Mouse (Mus musculus) naive thymus-derived CD4-positive, alpha-beta T cell, adult 2 months (primary cell): ENCODE data around the gene Arhgef1.
A peak's percentile ranks its signal among the peaks of the same experiment; 100 is the strongest.
"Not testable (repeated sequence)": the region's sequence is repeated elsewhere in the genome, so short reads cannot be mapped to it uniquely, and the experiment has no call there.

ENCODE experiments used
- DNase-seq: peaks from one replicate; pipeline ENCODE4 v3.0.0-alpha.2; 2011; ENCODE audit warnings: low read depth

Gene Arhgef1

DNA sequence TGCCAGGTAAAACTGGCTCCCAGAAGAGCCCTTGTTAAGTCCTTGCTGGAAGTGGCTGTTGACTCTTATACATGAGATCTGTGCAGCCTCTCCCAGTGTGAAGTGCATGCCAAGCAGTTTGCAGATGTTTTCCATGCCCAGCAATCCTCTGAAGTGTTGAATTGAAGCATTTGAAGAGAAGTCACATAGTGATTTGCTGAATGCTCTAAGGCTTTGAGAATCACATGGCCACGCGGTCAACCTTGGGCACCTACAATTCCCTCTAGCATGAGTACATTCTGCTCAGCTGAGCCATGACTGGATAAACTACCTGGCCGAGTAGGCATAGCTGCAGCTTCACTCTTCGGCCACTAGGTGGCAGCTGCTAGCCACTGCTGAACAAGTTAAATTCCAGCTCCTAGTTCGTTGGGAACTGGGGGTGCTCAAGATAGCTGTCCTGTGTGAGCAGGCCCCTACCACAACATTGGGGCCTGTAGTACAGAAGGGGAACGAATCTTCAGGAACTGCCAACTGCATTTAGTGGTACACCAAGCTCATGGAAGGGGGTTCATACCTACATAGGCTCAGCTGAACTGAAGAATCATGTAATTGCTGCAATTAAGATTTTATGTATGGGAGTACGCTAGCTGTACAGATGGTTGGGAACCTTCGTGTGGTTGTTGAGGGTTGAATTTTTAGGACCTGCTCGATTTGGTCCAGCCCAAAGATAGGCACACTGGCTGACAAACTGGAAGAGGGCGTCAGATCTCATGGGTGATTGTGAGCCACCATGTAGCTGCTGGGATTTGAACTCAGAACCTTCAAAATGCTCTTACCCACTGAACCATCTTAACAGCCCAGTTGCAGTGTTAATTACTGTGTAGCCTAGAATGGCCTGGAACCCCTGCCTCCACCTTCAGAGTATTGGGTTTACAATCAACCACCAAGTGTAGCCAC, 12.2 kb upstream of the Arhgef1 start:
- peak; percentile 90 for DNase-seq

DNA sequence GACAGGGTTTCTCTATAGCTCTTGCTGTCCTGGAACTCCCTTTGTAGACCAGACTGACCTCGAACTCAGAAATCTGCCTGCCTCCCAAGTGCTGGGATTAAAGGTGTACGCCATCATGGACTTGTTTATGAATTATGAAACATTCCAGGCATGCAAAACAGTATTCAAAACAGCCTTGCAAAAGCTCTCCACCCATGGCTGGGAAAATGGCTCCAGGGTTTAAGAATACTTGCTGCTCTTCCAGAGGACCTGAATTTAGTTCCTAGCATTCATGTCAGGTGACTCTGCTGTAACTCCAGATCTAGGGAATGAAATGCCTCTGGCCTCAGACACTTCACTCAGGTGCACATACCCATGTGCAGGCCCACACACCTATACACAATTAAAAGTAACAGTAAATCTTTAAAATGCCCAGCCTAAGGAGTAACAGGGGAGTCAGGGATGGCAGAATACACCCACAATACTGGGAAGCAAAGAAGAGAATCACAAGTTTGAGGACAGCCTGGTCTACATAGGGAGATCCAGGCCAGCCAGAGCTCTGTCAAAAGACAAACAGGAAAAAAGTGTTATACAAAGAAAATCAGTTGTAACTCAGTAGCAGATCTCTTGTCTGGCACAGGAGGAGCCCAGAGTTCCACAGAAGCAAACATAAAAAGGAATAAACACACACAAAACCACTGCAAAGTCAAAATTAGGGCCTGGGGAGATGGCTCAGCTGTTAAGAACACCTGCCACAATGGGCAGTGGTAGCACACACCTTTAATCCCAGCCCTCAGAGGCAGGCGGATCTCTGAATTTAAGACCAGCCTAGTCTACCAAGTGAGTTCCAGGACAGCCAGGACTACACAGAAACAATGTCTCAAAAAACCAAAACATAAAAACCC, 11.2 kb upstream of the Arhgef1 start:
- no peak for DNase-seq

DNA sequence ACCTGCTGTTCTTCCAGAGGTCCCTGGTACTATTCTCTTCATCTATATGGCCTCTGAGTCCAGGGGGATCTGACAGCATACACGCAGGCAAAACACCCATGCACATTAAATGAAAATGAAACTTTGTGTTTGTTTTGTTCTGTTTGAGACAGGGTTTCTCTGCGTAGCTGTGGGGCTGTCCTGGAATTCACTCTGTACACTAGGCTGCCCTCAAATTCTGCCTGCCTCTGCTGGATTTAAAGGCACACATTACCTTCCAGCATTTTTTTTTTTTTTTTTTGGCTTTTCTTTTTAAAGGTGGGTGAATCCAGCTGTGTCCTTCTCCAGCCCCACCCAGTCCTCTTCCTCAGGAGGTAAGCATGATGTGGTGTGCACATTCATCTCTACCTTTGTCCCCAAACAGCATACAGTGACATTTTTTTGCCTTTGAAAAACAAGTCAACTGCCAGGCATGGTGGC, 10.6 kb upstream of the Arhgef1 start:
- no peak for DNase-seq

DNA sequence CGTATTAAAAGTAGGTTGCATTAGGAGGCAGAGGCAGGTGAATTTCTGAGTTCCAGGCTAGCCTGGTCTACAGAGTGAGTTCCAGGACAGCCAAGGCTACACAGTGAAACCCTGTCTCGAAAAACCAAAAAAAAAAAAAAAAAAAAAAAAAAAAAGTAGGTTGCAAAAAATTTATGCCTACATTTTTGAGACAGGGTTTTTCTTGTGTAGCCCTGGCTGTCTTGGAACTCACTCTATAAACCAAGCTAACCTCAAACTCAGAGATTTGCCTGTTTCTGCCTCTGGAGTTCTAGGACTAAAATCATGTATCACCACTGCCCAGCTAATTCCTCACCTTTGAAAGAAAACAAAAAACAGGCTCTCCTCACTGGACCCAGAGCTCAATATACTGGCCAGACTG, 7.0 kb upstream of the Arhgef1 start:
- not testable (repeated sequence) for DNase-seq

DNA sequence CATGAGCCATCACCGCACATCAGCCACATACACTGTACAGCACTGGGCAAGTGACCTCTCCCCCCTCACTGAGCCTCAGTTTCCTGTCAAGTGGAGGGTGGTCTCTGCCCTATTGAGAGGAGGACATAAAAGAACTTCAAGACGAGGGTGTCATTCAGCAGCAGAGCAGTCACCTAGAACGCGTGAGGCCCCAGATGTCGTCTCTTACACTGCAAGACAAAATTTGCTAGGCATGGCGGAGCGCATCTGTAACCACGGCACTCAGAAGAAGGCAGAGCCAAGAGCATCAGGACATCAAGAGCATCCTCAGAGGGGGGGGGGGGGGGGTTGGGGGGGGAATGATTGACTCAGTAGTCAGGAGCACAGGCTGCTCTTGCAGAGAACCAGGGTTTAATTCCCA, 6.4 kb upstream of the Arhgef1 start:
- DNase-seq, result no peak

DNA sequence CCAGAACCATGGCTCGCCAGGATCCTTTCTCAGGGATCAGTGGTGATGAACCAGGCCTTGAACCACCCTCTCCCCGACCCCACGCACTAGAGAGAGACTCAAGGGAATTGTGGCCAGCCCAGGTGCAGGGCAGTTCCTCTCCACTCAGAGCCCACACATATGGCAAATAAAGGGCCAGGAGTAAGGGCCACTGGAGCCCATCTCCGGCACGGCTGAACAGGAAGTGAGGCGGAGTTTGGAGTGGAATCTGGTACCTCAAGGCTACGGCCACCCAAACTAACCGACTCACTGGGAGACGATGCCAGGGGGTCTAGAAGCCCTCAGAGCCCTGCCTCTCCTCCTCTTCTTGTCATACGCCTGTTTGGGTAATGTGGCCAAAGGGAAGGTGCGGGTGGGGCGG, 5.5 kb upstream of the Arhgef1 start, which contains the start of gene Cd79a:
Gene Cd79a, plus strand, starts transcription at position 158 of the 400 bp plus-strand sequence.
- peak; percentile 16 for DNase-seq

DNA sequence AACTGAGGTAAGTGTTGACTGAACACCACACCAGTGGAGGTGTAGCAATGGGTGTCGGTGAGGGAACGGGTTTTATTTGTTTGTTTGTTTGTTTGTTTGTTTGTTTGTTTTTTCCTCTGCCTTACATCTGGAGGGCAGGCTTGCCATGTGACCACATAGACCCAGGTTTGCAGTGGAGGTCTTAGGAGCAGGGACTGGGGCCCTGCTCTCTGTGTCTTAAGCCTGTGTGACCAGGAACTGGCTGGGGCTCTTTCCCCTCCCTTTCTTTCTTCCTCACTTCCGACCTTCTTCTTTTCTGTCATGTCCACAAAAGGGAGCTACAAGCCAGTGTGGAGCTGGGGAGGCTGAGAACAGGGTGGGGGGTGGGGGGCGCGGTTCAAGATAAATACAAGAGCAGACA, 4.8 kb upstream of the Arhgef1 start:
- DNase-seq, result no peak

DNA sequence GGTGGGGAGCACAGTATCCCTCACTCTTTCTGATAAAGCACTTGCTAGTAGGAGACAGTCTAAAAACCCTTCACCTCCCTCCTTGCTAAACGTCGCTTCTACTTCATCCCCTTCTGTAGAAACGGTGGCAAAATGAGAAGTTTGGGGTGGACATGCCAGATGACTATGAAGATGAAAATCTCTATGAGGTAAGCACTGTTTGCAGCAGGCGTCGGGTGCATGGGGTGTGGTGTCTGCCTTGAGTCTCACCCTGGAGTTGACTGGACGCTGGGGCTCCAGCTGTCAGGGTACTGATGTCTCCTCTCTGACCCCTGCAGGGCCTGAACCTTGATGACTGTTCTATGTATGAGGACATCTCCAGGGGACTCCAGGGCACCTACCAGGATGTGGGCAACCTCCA, 1.6 kb upstream of the Arhgef1 start:
- DNase-seq, result no peak

DNA sequence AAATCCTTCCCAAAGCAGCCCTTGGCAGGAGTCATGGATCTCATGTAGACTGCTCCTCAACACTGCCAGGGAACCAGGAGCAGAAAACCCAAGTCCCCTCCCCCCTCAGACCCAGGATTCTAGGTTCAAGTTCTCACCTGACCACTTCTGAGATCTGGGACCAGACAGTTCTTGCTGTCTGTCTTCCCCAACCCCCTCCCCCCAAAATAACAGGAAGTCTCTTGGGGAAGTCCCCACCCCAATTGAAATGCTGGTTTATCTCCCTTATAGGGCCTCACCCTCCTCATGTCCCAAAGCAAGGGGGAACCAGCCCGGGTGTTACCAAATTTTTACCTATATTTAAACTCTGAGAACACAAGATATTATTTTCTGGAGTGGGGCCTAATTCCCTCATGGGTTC, 870 bp upstream of the Arhgef1 start:
- peak; percentile 79 for DNase-seq

DNA sequence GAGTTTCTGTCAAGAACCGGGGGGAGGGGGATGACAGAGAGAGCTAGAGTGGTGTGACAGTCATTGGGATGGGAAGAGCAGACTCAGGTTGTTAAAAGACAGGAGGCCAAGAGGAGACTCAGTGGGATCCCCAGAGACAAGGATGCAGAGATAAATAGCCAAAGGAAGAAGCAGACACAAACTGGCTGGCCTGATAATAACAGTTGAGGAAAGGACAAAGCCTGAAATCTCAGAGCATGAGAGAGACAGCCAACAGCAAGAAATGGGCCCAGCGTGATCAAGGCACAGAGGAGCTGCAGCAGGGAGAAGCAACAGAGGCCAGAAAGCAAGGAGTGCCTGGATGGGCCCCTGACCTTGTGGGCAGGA, 465 bp upstream of the Arhgef1 start:
- no peak for DNase-seq

DNA sequence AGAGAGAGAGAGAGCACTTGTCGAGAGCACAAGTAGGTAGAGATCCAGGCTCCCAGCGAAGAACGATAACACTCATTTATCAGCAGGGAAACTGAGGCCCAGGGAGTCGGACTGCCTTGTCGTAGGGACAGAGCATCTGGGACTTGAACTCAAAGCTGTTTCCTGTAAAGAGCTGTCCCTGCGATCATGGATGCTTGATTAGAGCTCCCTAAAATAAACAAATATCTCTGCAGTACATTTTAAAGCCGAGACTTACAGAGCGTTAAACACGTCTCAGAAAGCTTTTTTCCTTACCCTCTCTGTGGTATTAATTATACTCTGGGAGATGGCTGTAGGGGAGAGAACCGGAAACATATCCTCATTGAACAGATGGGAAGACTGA, 723 bp downstream of the Arhgef1 start:
- no peak for DNase-seq

DNA sequence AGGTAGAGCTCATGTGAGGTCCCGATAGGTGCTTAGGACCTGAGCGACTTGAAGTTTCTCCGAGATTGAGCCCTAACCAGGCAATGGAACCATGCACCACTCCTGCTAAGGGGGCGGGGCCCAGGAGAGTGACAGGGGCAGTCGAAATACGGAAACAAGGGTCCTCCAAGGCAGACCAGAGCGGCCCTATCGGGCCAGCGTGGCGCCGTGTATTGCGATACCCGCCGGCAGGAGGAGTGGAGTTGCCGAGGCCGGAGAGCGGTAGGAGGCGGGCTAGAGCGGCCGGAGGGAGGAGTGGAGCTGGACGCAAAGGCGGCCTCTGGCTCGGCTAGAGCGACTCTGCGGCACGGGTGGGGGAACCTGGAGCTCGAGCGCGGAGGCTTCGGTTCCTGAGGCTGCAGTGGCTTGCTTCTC, 1.4 kb downstream of the Arhgef1 start:
- DNase-seq, result peak; percentile 96

DNA sequence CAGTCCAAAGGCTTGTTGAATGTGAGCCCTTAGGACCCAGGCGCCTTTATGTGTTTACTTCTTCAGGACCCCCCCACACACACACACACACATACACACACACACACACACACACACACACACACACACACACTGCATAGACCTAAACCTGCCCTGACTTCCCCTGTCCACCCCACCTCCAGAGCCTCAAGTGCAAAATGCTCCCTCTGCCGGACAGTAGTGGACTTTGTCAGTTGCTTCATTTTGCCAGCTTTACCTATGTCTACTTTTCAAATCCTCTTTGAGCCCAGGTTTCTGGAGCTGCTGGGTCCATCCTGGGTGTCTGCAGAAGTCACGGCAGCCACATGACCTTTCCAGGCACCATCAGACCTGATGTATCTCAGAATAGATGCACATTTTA, 2.2 kb downstream of the Arhgef1 start:
- peak; percentile 77 for DNase-seq

DNA sequence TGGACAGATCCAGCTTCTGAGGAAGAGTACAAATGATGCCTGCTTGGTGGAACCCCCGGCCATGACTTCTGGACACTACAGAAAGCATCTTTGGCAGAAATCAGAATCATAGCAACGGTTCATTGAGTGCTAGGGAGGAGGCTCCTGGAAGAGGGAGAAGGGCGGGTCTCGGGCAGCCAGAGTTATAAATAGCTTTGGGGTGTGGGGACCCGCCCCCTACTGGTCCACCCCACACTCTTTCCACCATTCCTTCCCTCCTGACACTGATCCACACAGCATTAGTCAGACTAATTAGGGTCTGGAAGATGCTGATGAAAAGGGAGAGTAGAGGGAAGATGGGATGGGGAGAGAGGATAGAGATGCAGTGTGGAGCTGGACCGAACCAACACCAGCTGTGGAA, 3.8 kb downstream of the Arhgef1 start:
- no peak for DNase-seq

DNA sequence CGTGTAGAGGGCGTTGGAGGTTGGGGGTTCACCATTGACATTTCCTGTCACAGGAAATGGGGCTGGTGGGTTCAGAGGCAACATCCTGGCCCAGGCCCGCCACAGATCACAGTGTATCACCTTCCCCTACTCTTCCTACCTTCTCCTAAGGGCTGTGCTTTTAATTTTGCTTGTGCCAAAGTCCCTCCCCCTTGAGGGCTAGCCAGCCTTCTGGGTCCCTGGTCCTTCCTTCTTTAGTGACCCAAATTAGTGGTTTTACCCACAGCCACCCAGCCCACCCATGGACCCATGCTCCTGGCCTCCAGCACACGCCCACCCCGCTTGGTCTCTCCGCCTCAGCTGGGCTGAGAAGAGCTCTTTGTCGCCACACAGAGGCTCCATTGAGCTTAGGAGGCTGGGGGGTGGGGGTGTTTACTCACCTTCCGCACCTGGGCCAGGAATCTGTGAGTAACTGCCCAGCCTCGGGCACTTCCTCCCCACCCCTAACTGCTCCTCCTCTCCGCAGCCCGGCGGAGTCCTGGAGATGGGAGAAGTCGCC, 4.6 kb downstream of the Arhgef1 start:
- DNase-seq, result peak; percentile 88

DNA sequence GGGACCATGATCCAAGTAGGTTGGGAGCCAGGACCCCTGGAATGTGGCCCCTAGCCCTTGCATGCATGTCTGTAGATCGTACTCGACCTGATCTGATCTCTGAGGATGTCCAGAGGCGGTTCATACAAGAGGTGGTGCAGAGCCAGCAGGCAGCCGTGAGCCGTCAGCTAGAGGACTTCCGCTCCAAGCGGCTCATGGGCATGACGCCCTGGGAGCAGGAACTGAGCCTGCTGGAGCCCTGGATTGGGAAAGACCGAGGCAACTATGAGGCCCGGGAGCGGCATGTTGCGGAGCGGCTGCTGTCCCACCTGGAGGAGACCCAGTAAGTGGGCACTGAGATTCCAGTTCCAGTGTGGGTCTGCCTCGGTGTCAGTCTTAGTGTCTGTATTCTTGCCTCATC, 9.8 kb downstream of the Arhgef1 start:
- DNase-seq, result no peak

DNA sequence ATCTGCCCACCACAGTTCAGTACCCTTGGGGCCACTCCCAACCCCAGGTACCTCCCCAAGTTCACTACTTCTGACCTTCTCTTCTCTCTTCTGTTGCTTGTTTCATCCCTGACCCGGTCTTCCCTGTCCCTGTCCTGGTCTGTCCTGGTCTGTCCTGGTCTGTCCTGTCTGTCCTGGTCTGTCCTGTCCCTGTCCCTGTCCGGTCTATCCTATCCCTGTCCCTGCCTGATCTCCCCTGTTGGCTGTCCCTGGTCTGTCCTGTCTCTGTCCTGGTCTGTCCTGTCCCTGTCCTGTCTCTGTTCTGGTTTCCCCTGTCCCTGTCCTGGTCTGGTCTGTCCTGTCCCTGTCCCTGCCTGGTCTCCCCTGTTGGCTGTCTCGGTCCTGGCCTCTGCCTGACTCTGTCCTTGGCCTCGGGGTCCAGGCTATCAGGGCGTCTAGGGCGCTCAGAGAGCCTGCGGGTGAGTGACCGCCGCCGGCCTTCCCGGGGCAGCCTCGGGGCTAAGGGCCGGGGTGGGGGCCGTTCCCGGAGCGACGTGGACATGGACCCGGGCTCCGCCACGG, 16.1 kb downstream of the Arhgef1 start:
- DNase-seq, result no peak

DNA sequence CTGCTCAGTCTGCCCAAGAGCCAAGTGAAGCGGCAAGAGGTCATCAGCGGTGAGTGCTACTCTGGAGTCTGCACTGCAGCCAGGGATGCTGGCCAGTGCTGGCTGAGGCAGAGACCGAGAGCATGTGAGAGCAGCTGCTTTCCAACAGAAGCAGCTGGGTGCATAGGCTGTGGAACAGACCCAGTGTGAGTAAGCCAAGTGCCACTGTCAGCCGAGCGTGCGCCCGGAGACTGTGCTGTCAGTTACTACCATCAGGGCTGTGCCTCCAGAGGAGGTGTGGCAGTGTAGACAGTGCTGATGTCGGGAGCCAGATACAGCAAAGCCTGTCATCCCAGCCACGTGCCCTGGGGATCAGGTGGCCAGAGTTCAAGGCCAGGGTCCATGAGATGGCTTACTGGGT, 17.0 kb downstream of the Arhgef1 start:
- DNase-seq, result peak; percentile 25

DNA sequence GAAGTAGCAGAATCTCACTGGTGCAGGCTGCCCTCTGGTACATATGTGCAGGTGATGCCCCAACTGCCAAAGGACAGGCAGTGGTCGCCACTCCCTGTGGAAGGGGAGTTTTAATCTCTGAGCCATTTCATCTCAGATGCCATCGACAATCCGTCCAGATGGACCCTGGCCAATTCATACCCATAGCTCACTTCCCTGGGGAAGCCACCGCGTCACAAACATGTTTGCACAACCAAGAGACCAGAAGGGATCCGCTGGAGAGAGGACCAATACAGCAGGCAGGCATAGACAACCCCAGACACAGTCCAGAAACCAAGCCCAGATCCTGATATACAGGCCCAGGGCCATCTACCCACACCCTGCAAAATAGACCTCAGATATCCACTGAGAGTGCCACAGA, 27.8 kb downstream of the Arhgef1 start:
- no peak for DNase-seq

DNA sequence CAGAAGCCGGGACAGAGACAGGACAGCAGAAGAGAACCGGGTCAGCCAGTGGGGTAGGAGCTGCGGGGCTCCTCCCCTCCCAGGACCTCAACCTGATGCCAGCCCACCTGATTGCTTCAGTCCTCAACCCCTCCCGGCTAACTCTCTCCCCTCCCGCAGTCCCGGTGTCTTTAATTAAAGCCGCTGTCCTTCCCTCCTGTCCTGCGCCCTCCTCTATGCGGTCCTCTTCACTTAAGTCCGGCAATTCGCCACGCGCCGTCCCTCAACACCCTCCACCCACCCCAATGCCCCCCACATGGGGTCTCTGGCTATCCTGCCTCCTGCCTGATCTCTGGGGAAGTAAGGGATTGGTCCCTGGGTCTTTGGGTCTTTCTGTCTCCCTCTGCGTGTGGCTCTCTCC, 28.9 kb downstream of the Arhgef1 start:
- DNase-seq, result no peak

DNA sequence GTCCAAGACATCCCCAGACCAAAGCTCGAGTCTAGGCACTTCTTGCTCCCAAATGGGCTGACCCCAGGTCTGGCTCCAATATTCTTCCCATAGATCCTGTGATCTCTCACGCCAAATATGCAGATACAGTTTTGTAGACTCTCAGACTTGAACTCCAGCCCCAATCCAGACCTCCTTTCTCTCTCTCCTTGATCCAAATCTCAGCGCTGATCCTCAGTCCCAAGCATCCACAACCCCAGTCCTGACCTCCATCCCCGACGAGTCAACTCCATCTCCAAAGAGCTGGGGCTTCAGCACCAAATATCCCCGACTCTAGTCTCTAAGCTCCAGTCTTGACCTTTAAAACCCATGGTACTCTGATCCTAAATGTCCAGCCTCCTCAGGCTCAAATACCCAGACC, 40.9 kb downstream of the Arhgef1 start:
- DNase-seq, result no peak

DNA sequence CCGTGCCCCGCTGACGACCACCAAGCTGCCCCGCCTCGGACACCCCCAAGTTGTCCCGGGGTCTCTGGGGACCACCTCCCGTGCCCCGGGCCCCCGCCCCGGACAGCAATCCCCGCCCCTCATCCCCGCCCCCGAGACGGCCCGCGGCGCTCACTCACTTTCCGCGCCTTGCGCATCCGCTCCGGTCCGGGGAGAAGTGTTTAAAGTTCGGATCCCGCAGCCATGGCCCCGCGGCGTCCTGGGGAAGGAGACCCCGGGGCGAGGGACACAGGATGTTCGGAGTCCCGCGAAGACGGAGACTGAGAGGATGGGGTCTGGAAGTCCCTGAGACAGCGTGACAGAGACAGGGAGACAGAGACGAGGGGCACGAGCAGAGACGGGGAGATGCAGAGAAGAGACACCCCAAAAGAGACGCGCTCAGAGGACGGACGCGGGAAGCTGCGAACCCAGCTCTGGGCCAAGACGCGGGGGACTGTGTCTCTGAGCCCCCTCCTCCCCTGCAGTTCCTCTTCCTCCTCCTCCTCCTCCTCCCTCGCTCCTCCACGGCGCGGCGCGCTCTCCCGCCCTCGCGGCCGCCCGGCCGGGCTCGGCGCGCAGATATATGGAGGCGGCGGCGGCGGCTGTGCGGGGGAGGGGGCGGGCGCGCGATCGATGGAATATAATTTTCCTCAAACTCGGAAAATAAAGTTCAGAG, 41.7 kb downstream of the Arhgef1 start, which contains the start of gene Gm4881:
Gene Gm4881, minus strand, starts transcription at position 238 of the 694 bp plus-strand sequence.
- DNase-seq, result peak; percentile 55
